Mouse (Mus musculus): ENCODE measurements around the gene Mcm3ap.
A peak's percentile ranks its signal among the peaks of the same experiment; 100 is the strongest.

Gene Mcm3ap

GRCm38 (mm10) chr10:76495501-76495900 lies 26.8 kb downstream of the Mcm3ap start:
- DNase-seq (ENCODE audit: low spot score in 2 of 2): no peak

GRCm38 (mm10) chr10:76496366-76496765 lies 27.6 kb downstream of the Mcm3ap start:
- DNase-seq (ENCODE audit: low spot score in 2 of 2): peak; percentile 14 to 19

GRCm38 (mm10) chr10:76497522-76497921 lies 28.8 kb downstream of the Mcm3ap start:
- no peak for DNase-seq (ENCODE audit: low spot score in 2 of 2)

- no peak for DNase-seq (ENCODE audit: low spot score in 2 of 2)
Observed at GRCm38 (mm10) chr10:76504271-76504943, 35.7 kb downstream of the Mcm3ap start.

- DNase-seq (ENCODE audit: low spot score in 2 of 2): no peak
Observed at GRCm38 (mm10) chr10:76505865-76506264, 37.1 kb downstream of the Mcm3ap start.

GRCm38 (mm10) chr10:76512965-76513583 lies 44.3 kb downstream of the Mcm3ap start:
- DNase-seq (ENCODE audit: low spot score in 2 of 2): peak; percentile 21 to 44

- DNase-seq (ENCODE audit: low spot score in 2 of 2): no peak
Observed at GRCm38 (mm10) chr10:76530922-76531321, 62.2 kb downstream of the Mcm3ap start.

GRCm38 (mm10) chr10:76531375-76531774 lies 62.6 kb downstream of the Mcm3ap start, which contains the start of gene Lss:
Gene Lss, plus strand, starts transcription at chr10:76531588.
- peak; percentile 96 to 98 for DNase-seq (ENCODE audit: low spot score in 2 of 2)

GRCm38 (mm10) chr10:76531828-76532227 lies 63.1 kb downstream of the Mcm3ap start:
- no peak for DNase-seq (ENCODE audit: low spot score in 2 of 2)

GRCm38 (mm10) chr10:76535526-76535925 lies 66.8 kb downstream of the Mcm3ap start:
- DNase-seq (ENCODE audit: low spot score in 2 of 2): no peak

GRCm38 (mm10) chr10:76537619-76538018 lies 68.9 kb downstream of the Mcm3ap start:
- DNase-seq (ENCODE audit: low spot score in 2 of 2): no peak

GRCm38 (mm10) chr10:76541336-76542085 lies 72.8 kb downstream of the Mcm3ap start:
- no peak for DNase-seq (ENCODE audit: low spot score in 2 of 2)

- DNase-seq (ENCODE audit: low spot score in 2 of 2): no peak
Observed at GRCm38 (mm10) chr10:76542636-76543375, 74.1 kb downstream of the Mcm3ap start.

- DNase-seq (ENCODE audit: low spot score in 2 of 2): no peak
Observed at GRCm38 (mm10) chr10:76546566-76546965, 77.8 kb downstream of the Mcm3ap start.

GRCm38 (mm10) chr10:76548218-76548617 lies 79.5 kb downstream of the Mcm3ap start:
- DNase-seq (ENCODE audit: low spot score in 2 of 2): no peak

- no peak for DNase-seq (ENCODE audit: low spot score in 2 of 2)
Observed at GRCm38 (mm10) chr10:76550458-76550857, 81.7 kb downstream of the Mcm3ap start.

GRCm38 (mm10) chr10:76551556-76551955 lies 82.8 kb downstream of the Mcm3ap start:
- DNase-seq (ENCODE audit: low spot score in 2 of 2): no peak

GRCm38 (mm10) chr10:76554061-76554460 lies 85.3 kb downstream of the Mcm3ap start:
- DNase-seq (ENCODE audit: low spot score in 2 of 2): no peak

- no peak for DNase-seq (ENCODE audit: low spot score in 2 of 2)
Observed at GRCm38 (mm10) chr10:76561972-76562371, 93.2 kb downstream of the Mcm3ap start, which contains the start of gene Spatc1l. Gene Spatc1l, plus strand, starts transcription at chr10:76562272.
